Mouse (Mus musculus): Measurements from ENCODE around the gene Abraxas2.

Abraxas2 gene

DNA sequence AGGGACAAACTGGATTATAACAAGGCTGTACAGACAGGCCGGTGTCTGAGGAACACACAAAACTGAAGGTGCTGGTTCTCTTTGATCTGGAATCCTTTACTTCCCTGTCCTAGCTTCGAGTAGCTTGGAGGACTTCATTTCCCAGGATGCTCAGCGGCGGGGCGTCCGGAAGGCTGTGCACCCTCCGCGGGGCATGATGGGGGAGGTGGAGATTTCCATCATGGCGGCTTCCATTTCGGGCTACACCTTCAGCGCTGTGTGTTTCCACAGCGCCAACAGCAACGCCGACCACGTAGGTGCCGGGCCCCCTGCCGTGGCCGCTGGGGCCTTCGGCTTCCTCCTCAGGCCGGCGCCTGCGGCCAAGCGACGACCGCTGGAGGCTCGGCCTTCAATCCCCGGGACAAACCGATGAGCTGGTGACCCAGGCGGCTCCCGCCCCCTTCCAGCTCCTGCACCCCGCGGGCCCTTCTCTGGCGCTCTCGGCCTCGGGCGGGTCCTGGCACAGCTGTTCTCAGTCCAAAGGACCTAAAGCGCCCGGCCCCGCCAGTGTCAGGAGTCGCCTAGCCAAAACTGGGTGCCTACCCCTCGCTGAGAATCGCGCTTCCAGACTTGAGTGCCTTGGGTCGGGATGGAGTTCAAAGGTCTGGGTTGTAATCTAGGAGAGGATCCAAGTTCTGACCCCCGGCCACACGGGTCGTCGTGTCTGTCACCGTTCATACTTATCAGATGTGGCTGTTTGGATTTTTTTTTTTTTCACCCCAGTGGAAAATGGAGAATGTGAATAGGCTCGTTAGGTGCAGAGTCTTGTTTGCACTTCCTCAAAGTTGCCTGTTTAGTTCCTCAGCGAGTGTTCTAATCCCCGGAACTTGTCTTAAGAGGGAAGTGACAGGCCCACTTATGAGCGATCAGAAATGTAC, at the start of gene Abraxas2:
TSS of gene Abraxas2 (plus strand) at position 184 of the 917 bp plus-strand sequence.
- DNase-seq (ENCODE audit: low read depth), result peak; percentile 90

GRCm38 (mm10) chr7:132809721-132810120, 49.3 kb upstream of the Abraxas2 start:
- no peak for DNase-seq (ENCODE audit: low read depth)

GRCm38 (mm10) chr7:132810368-132810767, 48.7 kb upstream of the Abraxas2 start:
- no peak for DNase-seq (ENCODE audit: low read depth)

- peak; percentile 88 for DNase-seq (ENCODE audit: low read depth)
These were observed 48.1 kb upstream of the Abraxas2 start for GRCm38 (mm10) chr7:132810879-132811278.

- no peak for DNase-seq (ENCODE audit: low read depth)
These were observed 47.1 kb upstream of the Abraxas2 start for GRCm38 (mm10) chr7:132811716-132812618.

DNA sequence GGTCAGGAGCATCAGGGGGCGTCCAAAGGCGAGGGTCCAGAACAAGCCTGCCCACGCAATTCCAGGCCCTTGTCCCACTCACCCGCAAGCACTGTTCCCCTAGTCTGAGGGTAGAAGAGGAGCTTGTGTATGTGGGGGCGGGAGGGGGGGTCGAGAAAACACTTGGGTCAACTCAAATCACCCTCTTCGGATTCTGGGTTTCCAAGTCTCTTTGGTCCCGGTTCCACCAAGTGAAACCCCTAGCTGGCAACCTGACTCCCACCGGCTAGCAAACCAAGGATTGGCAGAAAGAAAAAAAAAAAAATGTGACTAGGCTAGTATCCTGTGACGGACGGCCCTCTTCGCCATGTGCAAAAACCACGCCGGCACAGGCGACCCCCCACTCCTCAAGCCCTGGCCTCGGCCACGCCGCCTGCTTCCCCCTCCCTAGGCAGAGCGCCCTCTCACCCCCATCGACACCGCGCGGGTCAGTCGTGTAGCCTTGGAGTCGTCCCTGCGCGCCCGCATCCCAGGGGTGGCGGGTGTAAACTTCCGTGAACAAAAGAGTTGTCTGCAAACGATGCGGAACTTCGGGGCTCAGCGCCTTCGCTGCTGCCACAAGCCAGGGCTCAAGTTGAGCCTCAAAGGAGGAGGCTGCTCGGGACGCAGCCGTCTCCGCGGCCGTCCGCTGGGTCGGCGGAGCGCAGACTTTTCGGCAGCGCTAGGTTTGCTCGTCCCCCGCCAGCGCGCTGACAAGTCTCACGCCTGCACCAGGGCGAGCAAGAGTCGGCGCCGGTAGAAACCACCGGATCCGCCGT, 46.2 kb upstream of the Abraxas2 start:
- no peak for DNase-seq (ENCODE audit: low read depth)

DNA sequence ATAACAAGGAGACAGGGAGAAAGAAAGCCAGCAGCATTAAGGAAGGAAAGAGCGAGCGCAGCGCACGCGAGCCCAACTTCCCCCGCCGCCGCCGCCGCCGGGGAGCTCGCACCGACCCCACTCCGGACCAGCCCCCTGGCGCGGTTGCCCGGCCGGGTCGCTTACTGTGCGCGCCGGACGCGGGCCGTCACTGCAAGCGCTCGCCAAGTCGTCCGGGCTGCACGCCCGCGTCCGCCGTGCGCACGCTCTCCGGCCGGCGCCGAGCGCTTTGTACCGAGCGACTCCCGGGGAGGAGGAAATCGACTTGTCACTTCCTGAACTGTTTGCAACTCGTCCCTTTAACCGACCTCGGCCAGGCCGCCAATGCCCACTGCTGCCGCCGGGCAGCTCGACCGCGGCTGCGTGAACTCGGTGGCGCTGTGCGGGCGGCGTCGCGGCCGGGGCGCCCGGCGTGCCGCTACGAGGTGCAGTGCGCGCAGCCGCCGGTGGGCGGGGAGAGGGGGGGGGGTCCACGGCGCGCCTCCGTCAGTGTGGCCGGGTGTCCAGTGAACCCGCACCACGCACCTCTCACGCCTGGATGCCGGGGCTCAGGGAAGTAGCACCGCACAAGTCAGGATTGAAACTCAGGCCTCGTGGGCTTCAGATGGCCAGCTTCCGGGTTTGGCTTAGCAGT, 45.5 kb upstream of the Abraxas2 start, which contains the start of gene Fam53b:
TSS of gene Fam53b (minus strand) at position 471 of the 673 bp plus-strand sequence.
- DNase-seq (ENCODE audit: low read depth), result no peak

DNA sequence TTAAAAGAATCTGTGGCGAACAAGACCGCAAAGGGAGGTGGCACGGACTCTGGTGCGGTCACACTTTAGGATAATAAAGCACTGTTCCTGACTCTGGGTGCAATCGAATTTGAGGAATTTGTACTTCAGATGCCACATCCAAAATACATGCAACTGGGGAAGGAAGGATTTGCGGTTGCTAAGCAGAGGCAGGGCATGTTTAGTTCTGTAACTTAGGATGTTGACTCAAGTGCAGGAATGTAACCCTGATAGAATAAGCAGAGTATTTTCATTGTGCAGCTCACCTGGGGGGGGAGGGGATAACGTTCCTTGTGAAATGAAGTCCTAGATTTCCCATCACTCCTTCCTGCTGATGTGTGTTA, 45.0 kb upstream of the Abraxas2 start:
- no peak for DNase-seq (ENCODE audit: low read depth)

DNA sequence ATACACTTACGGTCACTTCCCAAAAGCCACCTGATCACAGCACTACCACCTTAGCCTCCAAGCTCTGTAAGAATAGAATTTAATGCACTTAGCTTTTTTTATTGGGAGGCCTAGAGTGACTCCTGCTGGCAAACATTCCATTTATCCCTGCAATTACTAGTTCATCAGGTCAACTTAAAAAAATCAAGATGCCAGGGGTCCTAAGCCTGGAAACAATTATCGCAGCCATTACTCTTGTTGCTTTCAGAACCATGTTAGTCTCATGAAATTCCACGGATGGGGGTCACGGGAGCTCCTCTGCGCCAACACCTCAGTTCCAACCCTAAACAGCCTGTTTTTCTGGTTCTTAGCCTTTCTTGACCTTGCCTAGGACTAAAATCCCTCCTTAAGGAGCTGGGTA, 43.9 kb upstream of the Abraxas2 start:
- DNase-seq (ENCODE audit: low read depth), result no peak

DNA sequence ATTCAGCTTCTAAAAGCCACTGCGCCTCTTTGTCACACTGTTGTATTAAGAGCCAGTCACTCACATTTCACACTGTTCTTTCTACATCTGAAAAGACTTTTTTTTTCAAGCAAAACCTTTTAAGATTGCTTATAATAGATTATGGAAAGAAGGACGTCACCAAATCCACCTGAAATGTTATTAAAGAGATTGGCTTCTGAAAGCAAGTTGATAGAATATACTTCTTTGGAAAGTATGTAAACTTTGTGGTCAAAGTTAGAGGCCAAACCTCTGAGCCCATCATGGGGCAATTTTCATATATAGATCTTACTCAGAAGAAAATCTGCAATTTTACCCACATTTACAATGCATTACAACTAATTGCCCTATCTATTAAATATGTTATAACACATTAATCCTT, 42.5 kb upstream of the Abraxas2 start:
- no peak for DNase-seq (ENCODE audit: low read depth)

GRCm38 (mm10) chr7:132817056-132817455, 42.0 kb upstream of the Abraxas2 start:
- no peak for DNase-seq (ENCODE audit: low read depth)

DNA sequence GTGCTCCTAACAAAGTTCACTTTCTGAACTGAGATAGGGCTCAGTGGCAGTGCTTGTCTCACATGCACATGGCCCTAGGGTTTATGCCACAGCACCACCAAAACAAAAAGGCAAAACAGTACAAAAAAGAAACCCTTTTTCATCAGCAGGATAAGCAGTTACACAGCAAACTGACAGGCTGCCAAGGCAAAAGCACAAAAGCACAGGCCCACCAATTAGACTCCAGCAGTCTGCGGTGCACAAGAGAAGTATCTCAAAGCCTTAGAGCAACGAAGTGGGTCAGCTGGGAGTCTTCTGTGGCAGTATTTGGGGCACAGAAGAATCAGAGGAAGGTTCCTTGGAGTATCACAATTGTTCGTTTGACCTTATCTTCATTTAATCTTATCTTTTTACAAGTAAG, 38.3 kb upstream of the Abraxas2 start:
- no peak for DNase-seq (ENCODE audit: low read depth)

GRCm38 (mm10) chr7:132823832-132824231, 35.2 kb upstream of the Abraxas2 start:
- no peak for DNase-seq (ENCODE audit: low read depth)

DNA sequence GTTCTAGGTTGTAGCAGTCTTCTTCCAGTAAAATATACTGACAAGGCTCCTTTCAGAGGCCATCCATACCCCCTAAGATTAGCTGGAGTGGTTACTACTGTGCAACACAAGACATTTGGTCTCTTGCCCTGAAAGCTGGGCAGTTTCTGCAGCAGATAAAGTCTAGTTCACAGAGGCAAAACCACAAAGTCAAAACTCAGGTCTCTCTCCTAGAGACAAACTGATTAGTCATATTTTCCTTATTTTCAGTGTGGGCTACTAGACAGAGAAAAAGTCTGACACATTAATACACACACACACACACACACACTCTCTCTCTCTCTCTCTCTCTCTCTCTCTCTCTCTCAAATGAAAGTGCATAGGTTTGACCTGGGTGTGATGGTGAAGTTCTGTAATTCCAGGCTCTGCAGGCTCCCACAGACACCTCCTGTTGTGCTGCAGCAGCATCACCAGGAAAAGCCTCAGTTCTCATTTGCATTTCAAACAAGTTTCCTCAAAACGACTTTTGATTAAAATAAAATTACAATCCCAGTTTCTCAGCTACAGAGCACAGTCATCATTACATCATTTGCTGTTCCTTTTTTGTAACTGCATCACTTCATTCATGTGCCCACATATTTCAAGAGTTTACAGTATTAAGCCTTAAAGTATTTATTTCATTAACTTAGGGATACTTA, 34.5 kb upstream of the Abraxas2 start:
- peak; percentile 30 for DNase-seq (ENCODE audit: low read depth)

DNA sequence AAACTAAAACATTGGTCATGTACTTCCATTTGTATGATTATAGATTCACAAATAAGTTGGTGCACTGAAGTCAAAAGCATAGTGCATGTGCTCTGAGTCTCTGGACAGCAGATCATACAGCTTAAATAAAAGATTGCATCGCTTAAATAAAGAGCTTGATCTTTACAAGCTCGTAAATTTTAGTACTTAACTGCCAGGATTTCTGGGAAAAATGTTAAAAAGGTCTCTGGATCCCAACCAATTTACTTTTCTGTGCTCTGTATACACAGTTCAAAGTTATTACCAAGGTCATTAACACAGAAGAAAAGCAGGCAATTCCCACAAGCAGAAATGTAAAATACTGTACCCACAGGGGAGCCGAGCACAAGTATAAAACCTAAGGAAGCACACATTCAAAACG, 28.1 kb upstream of the Abraxas2 start:
- DNase-seq (ENCODE audit: low read depth), result no peak

DNA sequence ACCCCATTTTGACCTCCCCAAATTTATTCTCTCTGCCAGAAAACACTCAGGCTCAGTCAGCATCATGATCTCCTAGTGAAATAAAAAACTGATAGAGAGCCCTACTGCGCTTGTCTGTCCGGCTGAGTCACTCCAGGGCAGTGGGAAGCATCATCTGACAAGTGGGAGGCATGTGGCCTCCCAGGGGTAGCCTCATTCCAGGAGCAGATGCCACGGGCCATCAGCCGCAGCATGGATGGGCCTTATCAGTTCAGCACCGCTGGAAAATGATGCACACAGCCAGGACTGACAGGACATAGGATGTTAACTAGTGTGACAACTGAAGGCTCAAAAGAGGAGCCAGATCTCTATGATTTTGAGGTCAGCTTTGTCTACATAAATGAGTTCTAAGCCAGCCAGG, 17.7 kb upstream of the Abraxas2 start:
- DNase-seq (ENCODE audit: low read depth), result no peak

- no peak for DNase-seq (ENCODE audit: low read depth)
These were observed 16.6 kb upstream of the Abraxas2 start for GRCm38 (mm10) chr7:132842455-132842854.

GRCm38 (mm10) chr7:132843152-132843551, 15.9 kb upstream of the Abraxas2 start:
- no peak for DNase-seq (ENCODE audit: low read depth)

DNA sequence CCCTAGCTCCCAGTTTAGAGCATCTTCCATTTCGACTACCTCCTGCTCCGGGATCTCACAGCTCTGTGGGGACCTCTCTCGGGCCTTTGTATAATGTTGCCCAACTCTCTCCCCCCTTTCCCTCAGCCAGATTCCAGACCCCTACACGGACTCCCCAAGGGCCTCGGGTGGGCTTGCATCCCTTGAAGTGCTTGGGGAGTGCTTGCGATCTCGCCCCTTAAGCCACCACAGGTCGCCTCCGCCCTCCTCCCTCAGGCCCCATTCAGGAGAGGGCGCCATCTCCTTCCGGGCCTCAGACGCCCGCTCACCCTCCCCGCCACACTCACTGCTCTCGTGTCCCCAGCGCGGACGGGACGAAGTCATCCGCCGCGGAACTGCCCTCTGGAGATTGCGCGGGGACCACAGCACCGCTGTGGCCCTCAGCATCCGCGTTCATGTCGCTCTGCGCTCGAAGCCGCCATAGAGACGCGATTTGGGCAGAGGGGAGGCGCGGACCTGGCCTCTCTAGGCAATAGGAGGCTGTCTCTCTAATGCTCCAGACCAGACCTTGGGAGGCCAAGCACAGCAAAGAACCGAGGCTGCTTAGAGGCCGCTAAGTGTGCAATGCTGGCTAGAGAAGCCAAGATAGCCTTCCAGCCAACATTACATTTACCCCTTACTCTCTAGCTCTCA, 6.7 kb upstream of the Abraxas2 start, which contains the start of gene Eef1akmt2:
TSS of gene Eef1akmt2 (minus strand) at position 501 of the 672 bp plus-strand sequence.
- DNase-seq (ENCODE audit: low read depth), result peak; percentile 65

DNA sequence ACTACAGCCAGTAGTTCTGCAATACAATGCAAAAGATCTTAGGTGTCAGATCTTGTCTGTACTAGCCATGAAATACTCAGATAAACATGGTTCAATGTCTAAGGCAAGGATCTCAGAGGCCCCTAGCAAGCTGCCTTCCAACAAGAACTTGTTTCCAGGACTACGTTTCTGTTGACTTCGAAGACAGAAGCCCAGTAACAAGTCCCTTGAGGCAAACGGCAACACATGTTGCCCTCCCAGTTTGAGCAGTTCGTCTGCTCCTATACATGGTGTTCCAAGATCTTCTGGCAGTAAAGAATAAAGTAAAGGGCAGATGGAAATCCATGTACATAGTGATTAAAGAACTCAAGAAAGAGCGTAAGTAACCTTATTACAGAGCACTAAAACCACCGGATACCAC, 5.7 kb upstream of the Abraxas2 start:
- no peak for DNase-seq (ENCODE audit: low read depth)

All from c-Kit-positive CD71-negative TER-119-negative erythroid progenitor cells, embryonic 14.5 days (primary cell).